Mouse (Mus musculus) urinary bladder, postnatal 25 days (tissue): ENCODE results near the gene Ddx56.
"Not testable (repeated sequence)": the region's sequence is repeated elsewhere in the genome, so short reads cannot be mapped to it uniquely, and the experiment has no call there.

ENCODE experiments used
- DNase-seq: peaks from one replicate; pipeline ENCODE4 v3.0.0; 2022; ENCODE audit warnings: low spot score

Gene Ddx56

DNA sequence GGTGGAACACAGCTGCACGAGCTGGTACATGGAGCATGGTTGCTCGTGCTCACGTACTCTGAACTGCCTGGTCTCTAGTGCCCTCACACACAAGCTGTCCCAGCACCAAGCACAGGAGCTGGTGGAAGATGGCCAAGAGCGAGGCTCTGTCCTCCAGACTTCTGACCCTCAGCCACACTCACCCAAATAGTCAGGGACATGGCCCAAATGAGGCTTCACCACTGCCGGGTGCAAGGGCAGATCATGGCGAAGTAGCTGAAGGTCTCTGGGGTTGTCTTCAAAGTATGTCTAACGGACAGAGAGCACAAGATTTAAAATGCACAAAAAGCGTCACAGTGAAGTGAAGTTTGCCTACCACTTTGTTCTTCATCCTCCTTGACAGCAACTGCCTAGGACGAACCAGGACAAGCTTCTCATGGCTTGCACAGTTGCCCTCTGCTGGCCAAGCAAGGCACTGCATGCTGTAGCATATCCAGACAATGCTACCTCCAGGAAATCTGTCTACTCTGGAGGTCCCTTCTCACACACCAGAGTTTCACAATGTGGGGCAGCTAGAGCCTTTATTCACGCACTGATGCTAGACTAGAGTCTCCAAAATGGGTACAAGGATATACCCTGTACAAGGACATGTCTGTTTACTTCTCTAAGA, 6.0 kb downstream of the Ddx56 start:
- peak; percentile 64 for DNase-seq

DNA sequence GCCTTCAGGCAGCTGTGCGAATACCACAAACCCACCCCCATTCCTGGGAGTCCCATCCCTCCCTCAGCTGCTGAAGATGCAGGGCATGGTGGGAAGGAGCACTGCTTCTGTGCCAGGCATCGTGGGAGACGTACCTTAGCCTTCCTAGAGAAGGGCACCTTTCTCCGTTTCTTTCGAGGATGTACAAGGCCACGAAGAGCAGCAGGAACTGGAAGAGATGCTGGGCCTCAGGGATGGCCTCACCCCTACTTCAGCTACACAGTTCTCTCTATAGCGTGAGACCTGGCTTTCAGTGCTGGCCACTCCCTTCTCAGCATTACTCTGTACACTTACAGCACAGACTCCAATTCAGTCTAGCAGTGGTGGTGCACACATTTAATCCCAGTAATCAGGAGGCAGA, 8.2 kb downstream of the Ddx56 start:
- no peak for DNase-seq

DNA sequence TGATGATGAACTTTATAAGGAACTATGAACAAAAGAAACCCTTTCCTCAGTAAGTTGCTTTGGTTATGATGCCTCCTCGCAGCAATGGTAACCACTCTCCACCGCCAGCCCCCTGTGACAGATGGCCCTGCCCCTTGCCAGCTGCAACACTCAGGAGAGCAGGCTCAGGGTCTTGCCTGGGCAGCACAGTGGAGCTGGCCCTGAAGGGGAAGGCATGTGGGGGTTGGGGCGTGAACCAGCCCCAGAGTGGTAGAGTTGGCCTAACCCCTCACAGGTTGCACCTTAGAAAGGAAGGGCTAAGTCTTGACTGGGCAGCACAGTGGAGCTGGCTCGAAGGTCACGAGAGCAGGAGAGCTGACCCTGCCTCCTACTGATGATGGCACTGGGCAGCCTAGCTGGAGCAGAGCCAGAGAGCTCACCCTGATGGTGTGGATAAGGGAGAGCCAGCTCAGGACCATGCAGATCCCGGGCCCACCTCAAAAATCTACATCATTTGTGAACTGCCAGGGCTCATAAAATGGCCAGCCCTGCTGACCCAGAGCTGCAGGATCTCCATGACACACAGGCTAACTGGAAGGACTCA, 11.0 kb downstream of the Ddx56 start:
- DNase-seq: no peak

DNA sequence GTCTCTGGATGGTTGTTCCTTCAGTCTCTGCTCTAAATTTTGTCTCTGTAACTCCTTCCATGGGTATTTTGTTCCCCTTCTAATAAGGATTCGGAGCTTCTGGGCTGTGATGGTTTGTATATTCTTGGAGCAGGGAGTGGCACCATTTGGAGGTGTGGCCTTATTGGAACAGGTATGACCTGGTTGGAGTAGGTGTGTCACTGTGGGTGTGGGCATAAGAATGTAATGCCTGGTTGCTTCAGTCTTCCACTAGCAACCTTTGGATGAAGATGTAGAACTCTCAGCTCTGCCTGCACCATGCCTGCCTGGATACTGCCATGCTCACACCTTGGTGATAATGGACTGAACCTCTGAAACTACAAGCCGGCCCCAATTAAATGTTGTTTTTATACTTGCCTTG, 13.0 kb downstream of the Ddx56 start:
- DNase-seq: not testable (repeated sequence)

DNA sequence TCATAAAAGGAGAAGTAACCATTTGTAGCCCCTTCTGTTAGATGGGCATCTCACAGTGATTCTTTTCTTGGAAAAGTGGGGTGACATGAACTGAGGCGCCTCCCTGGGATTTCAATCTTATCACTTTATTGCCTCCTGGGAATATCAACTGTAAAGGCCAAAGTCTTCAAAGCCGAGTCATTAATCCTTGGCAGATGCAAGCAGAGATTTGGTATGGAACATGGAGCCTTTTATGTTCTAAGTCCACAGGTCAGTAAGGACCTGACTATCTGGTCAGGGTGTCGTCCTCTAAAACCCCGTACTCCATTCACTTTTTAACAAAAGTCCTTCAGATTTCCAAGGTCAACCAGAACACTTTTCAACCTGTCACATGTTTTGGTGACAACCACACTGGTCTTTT, 14.7 kb downstream of the Ddx56 start:
- DNase-seq: no peak

DNA sequence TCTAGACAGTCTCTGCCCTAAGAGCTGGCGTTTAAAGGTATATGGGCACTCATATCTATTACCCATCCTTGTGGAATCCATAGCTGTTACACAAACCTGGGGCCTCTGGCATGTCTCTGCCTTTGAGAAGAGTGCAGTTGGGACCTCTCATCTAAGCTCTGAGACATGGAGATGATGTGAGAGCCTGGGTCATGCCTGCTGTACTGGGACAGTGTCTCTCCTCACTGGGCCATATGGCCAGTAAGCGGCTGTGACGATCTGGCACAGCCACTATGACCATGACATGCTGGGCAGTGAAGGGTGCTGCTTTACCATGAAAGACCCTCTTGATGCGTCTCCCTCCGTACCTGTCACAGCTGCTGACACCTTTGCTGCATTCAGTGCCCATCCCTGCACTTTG, 15.3 kb downstream of the Ddx56 start:
- DNase-seq: no peak

DNA sequence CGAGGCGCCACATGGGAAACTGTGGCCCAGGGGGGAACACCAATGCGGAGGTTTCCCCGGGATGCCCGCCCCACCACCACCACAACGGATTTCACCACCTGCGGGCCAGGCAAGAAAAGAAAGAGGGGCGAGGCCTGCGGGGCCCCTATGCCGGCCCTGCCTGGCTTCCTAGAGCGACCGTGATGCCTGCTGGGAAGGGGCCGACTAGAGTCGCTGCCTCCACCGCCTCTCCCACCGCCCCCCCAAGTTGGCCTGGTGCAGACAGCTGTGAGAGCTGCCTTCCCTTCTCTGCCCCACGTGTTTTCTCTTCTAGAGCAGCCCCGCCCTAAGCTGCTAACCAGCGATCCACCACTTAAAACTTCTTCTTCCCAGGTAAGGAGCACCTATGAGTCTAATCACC, 22.9 kb downstream of the Ddx56 start:
- no peak for DNase-seq

DNA sequence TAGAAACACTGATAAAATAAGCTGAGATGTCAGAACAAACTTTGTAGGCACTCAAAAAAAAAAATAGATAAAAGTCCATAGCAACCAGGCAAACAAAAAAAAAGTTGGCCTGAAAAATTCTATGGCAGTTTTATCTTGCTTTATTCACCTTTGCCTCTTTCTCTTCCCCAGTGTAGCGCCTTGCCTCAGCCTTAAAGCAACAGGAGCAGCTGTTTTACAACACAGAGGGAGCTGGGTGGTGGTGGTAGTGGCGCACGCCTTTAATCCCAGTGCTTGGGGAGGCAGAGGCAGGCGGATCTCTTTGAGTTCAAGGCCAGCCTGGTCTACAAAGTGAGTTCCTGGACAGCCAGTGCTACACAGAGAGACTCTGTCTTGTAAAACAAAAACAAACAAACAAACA, 34.5 kb downstream of the Ddx56 start:
- DNase-seq: no peak

DNA sequence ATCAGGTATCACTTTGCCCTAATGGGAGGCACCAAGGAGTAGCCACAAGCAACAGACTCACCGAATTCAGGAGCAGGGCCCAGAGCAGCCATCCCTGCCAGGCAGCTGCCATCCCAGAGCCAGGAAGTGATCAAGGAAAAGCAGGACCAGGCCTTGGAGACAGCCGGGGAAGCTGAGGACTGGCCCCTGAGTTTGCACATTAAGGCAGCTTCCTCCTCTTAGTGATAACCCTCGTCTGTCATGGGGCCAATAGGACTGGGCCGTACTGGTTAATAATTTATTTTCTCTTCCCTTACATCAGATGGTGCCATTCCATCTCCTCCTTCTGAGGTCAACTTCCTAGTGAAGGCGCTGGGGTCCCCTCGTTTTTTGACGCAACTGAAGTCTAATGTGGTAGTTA, 37.6 kb downstream of the Ddx56 start, which contains the start of gene Npc1l1:
TSS of gene Npc1l1 (minus strand) at position 132 of the 400 bp plus-strand sequence.
- DNase-seq: no peak

DNA sequence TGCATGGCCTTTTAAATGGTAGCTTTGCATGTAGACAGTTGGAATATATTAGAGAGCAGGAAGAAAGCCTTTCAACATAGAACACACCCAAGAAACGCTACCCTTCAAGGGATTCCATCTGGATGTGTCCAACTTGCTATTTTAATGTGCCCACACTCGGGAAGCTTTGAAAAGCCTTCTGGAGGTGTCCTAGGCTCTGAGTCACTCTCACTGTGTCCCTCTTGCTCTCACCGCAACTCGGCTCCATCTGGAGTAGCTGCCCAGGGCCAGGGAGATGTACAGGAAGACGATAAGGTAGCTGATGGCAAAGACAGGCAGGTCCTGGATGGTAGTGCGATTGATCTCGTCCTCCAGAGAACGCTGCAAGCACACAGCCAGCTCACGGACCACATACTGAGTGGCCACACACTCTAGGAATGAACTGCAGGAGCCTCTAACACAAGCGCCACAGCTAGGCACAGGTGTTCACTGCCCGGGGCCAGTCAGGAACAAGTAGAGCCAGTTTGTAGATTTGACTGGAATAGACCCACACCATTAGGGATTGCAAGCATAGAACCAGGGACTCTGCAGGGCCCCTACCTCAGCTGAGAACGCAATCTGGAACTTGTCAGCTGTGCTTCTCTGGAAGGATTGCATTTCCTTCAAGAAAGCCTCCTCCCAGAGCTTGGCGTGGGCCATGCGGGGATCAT, 42.9 kb downstream of the Ddx56 start:
- DNase-seq: no peak

DNA sequence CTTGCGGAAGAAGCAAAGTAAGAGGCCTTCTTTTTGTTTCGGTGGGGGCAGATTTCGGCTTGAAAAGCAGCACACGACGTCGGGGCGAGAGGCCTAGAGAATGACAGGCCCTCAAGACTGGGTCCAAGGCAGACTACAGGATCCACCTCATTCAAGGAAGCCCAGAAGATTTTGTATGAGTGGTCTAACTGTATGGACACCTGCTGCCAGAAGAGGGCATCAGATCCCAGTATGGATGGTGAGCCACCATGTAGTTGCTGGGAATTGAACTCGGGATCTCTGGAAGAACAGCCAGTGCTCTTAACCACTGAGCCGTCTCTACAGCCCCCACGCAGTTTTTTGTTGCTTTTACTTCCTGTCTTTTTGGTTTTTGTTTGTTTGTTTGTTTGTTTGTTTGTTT, 45.4 kb downstream of the Ddx56 start:
- DNase-seq: no peak

DNA sequence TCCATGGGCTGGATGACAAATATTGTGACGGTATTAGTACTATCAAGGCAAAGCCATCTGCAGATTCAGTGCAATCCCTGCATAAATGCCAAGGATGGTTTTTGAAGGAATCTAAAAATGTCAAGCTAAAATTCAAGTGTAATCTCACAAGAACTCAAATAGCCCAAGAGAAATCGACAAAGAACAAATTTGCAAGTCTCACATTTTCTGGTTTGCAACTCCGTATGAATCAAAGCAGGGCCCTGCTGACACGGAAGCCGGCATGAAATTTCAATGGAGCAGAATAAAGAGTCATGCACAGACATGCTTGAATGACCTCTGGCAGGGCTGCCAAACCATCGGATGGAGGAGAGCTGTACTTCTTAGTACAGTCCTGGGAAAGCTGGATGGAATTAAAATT, 47.6 kb downstream of the Ddx56 start:
- DNase-seq: no peak

DNA sequence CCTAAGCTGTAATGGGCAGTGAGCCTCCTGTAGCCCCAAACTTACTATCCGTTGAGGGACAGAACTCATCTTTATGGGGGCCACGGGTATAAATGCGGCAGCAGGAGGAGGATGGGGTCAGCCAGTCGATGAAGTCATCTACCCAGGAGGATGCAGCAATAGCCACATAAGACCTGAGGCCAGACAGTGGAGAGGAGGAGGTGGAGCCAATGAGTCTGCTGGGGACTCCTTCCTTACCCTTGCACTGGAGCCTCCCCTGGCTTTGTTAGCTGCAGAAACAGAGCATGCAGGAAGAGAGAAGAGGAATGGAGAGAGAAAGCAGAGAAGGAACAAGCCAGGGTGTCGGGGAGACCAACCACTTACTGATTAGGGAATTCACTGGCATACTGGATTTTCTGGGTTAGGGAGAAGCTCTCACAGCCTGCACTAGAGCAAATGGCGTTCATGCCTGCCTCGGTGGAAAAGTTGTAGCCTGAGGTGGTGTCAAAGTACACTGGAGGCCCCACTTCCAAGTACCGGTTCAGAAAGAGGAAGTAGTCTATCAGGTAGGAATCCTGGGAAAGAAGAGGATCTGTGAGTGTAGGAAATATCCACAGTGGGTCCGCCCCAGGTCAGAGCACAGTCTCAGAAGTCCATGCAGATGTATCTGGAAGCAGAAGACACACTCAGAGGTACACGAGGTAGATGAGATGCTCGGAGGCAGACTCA, 49.2 kb downstream of the Ddx56 start:
- no peak for DNase-seq

DNA sequence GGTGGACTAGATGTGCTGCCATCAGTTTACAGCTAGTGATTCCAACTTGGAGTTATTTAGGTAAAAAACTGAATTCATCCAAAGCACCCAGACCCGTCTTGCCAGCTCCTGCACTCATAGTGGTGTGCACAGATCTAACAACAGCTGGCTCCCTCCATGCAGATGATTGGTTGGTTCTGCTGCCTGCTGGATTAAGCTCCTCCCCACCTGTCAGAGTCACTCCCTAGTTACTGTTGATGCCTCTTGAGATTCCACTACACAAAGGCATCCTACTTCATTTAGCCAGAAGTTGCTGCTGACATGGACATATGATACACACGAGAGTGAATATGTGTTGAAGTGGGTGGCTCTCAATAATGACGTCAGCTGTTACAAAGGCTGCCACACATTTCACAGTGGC, 50.7 kb downstream of the Ddx56 start:
- no peak for DNase-seq
